Mouse (Mus musculus) natural killer cell, adult 2 months (primary cell): ENCODE measurements around the gene Pex11b.
A peak's percentile ranks its signal among the peaks of the same experiment; 100 is the strongest.
"Not testable (repeated sequence)": the region's sequence is repeated elsewhere in the genome, so short reads cannot be mapped to it uniquely, and the experiment has no call there.

ENCODE experiments used
- DNase-seq, 2 experiments: peaks; one replicate each; pipeline ENCODE4 v3.0.0; 2022; ENCODE audit warnings: low spot score in 2 of 2

Pex11b gene

DNA sequence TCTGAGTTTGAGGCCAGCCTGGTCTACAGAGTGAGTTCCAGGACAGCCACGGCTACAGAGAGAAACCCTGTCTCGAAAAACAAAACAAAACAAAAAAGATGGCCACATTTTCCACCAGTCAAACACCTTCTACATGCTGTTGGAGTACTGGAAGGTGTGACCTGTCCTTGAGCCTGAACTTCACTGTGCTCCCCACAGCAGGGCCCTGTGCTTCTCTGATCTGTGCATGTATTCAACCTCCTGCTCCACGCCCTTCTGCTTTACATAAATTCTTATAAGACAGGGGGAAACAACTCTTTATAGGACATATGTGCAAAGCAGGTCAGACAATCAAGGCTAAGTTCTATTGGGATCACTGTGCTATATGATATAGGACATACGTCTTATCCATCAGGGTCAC lies 12.0 kb upstream of the Pex11b start:
- no peak for DNase-seq

DNA sequence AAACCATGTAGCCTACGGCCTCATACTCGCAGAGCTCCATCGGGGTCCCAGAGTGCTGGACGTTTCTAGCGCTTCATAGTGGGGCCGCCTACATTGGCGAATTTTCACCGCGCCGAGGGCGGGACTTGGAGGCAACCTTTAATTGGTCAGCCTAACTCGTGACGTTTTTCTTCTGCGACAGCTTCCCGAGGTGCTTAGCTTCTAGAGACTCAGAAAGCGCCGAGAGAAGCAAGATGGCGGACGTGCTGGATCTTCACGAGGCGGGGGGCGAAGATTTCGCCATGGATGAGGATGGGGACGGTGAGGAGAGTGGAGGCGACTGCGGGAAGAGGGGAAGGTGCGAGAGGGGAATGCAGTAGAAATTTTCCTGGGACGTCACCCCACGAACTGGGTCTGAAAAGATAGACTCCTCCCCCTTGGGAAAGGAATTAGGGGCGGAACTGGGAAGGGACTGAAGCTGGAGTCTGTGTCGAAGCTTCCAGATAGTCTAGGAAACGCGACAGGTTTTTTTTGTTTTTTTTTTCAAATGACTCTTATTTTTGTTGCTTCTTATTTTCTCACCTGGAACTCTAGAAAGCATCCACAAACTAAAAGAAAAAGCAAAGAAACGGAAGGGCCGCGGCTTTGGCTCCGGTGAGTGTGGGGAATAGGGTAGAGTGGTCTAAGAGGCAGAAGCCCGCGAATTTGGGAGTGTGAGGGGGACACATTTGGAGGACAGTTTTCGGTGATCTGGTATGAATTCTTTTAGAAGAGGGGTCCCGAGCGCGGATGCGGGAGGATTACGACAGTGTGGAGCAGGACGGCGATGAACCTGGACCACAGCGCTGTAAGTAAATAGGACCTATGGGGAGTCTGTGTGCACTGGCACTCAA lies 5.2 kb upstream of the Pex11b start, which contains the start of gene Rbm8a:
Gene Rbm8a, plus strand, starts transcription at position 205 of the 872 bp plus-strand sequence.
- DNase-seq, result peak; percentile 90 to 93

DNA sequence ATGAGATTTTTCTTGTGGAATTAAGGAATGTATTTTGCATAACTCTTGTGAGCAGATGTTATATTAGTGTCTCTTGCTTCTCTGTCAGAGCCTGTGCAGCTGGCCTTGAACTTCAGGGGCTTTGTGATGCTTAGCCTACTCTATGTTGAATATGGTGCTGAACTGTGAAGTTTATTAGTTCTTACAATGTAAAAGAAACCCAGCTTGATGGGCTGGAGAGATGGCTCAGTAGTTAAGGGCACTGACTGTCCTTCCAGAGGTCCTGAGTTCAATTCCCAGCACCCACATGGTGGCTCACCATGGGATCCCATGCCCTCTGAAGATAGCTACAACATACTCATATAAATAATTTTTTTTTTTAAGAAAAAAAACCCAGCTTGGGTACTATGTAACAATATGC lies 3.1 kb upstream of the Pex11b start:
- DNase-seq, result no peak

DNA sequence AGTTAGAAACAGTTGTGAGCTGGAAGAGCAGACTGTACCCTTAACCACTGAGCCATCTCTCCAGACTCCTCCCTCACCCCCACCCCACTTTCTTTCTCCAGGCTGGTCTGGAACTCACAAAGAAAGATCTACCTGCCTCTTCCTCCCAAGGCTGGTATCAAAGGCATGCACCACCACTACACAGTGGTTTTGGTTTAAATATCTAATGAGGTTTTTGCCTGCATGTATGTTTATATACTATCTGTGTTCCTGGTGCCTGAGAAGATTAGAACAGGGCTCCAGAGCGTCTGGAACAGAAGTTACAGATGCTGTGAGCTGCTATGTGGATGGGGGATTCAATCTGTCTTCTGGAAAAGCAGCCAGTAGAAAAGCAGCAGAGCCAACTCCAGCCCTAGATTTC lies 1.2 kb upstream of the Pex11b start:
- no peak for DNase-seq

DNA sequence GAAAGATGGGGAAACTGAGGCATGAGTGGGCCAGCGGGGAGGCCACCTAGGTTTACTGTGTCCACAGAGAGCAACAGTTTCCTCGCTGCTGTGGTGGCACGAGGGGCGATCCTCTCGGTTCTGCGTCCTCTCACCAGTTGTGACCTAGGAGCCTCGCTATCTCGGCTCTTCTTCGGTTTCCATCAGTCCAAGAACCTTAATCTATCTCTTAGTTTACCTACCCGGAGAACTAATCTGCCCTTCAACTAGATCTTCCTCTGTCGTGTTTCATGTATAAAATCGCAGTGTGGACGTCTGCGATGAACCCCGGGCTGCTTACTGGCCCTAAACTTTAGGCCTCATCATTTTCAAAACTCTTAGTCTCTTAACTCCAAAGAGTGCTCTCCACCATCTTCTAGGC lies 730 bp downstream of the Pex11b start:
- no peak for DNase-seq

DNA sequence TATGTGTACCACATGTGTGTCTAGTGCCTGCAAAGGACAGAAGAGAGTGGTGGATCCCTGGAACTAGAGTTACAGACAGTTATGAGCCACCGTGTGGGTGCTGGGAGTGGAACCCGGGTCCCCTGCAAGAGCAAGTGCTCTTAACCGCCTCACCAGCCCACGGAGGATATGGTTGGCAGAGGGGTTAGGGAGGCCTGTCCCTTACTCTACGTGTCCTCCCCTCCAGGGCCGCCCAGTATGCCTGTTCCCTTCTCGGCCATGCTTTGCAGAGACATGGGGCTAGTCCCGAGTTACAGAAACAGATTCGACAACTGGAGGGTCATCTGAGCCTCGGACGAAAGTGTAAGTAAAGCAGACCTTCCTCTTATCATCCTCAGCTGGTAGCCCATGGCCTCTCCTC lies 1.3 kb downstream of the Pex11b start:
- DNase-seq, result no peak

DNA sequence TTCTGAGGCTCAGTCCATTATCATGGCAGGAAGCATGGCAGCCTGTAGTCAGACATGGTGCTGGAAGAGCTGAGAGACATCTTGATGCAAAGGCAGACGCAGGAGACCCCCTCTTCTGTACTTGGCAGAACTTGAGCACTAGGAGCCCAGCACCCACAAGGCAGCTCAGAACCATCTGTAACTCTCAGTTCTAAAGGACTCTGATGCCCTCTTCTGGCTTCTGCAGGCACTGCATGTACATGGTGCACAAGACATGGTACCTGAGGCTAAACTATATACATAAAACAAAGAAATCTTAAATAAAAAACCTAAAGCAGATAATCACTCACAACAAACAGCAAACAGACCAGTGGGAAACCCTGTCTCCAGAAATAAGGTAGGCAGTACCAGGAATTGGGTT lies 4.0 kb downstream of the Pex11b start:
- DNase-seq, result peak; percentile 56 to 72

DNA sequence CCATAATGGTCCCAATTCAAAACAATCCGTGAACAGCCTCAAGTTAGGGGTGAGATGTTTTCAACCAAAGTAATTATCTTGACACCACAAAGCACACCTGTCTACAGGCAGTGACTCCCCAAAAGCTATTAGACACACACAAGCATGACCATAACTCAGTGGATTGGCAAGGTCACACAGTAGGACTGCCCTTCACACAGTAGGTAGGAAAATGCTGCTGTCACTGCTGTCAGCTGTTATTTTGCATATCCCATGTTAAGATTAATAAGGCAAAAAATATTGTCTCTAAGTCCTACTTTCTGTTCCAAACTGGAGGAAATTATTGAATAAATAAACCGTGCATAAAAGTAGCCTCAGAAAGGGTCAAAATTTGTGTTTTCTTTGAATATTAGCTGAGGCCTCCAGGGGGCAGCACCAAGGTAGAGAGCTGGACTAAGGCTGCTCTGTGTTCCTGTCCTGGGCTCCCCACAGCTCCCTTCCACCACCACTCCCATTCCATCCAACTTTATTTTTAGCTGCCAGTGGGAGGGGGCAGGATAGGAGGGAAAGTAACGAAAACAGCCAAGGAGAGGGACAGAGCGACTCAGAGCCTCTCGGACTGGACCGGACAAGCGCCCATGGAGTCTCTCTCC lies 10.0 kb downstream of the Pex11b start, which contains the start of gene Itga10:
Gene Itga10, plus strand, starts transcription at position 567 of the 632 bp plus-strand sequence.
- peak in 1 of 2 experiments; percentile 24 for DNase-seq

DNA sequence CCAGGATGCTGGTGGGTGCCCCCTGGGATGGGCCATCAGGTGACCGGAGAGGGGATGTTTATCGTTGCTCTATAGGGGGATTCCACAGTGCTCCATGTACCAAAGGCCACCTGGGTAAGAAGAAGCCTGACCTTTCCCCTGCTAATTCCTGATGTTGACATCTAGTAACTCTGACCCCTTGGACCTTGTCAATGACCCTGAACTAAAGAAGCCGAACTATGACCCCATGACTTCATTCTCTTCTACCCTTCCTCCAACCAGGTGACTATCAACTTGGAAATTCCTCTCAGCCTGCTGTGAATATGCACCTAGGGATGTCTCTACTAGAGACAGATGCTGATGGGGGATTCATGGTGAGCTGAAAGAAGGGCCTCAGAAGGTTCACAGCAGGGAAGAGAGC lies 12.2 kb downstream of the Pex11b start:
- no peak for DNase-seq

DNA sequence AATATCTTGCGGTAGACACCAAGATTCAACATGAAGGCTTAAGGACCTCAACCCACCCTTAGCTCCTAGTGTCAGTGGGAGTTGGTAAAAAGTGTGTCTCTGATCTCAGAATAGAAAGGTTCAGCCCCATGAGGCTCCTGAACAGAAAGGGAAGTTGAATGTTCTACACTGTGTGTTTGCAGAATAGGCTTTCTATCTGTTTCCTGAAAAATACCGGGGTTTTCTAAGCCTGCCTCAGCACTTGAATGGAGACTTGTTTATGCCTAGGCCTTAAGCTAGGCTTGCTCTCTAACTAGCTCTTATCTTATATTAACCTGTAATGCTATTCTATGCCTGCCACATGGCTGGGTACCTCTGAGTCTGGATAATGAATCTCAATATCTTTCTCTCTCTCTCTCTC lies 25.7 kb downstream of the Pex11b start:
- no peak for DNase-seq

DNA sequence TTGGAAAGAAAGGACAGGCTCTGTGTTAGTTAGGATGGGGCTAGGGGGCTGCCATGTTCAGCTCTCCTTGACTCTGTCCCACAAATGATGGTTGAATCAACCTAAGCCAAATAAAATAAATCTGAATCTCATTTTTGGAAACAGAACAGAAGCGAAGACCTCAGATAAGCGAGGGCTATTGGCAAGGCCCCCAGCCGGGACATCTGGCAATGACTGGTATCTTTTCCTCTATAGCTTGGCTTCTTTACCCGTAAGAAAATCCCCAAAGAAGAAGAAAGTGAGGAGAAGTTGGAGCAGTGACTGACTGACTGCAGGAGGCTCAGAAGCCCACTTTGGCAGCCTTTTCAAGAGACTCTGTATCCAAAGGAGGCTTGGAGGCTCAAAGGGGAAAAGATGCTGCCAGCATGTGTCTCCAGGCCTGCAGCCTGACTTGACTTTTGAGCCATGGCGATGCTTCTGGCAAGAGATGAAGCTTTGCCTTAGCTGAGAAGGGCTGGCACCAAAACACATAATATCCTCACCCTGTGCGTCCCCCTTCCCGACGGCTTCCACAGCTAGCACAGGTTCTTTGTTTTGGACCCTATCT lies 27.6 kb downstream of the Pex11b start:
- DNase-seq, result no peak

DNA sequence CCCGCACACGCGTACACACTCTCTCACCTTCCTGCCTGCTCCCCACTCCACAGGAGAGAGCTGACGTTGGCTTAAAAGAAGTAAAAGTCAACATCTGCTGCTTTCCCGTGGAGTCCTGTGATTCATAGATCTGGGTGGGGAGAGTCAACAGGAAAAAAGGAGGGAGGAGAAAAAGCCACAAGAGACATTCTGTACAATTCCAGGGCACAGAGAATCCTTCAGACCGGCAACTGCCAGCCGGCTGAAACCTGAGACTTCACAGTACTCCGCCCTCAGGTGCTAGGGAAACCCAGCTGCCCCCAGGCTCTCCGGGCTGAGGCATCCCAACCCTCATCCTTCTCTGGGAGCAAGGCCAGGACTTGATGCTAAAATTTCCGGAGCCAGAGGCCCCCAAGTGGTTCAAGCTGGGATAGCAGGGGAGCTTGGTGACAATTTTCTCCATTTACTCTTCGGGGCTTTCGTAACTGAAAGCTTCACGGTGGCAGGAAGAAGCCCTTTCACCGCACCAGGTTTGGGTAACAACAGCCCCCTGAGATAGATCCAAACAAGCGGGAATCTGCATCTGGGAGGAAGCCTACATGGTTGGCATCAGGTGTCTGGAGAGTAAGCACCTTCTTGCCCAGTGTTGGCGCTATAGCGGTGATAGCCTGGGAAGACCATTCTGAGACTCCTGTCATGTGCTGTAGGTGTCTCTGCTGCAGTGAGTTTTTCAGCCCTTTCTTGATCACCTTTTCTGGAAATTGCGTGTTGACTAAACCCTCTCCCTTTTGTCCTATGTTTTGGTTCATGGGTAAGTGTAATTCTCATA lies 28.5 kb downstream of the Pex11b start:
- DNase-seq, result peak; percentile 39 to 58

DNA sequence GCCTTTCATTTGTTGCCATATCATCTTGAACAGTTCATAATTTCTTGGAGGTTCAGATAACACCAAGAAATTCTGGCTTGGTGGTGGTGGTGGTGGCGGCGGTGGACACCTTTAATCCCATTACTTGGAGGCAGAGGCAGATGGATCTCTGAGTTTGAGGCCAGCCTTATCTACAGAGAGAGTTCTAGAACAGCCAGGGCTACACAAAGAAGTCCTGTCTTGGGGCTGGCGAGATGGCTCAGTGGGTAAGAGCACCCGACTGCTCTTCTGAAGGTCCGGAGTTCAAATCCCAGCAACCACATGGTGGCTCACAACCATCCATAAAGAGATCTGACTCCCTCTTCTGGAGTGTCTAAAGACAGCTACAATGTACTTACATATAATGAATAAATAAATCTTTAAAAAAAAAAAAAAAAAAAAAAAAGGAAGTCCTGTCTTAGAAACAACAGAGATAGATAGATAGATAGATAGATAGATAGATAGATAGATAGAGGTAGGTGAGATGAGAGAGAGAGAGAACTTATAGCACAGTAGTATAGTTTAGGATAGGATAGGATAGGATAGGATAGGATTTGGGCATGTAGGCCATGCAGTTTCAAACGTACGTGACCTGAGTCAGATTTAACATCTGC lies 30.7 kb downstream of the Pex11b start:
- not testable (repeated sequence) for DNase-seq

DNA sequence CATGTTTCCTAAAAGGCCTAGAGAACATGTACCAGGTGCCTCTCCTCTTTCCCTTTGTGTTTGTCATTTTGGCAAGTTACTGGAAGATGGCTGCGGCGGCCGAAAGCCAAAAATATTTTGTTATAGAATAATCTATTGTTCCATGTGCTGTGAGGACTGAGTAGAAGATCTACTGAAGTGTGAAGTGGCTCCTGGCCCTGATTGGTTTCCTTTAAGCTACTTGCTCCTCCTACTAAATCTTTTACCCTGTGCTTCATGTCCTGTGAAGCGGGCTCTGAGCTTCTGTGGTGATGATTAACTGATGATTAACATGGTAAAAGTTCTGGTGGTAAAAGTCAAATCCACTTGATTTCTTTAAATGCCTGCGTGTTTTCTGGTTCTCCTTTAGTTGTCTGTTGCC lies 31.7 kb downstream of the Pex11b start:
- DNase-seq, result no peak

DNA sequence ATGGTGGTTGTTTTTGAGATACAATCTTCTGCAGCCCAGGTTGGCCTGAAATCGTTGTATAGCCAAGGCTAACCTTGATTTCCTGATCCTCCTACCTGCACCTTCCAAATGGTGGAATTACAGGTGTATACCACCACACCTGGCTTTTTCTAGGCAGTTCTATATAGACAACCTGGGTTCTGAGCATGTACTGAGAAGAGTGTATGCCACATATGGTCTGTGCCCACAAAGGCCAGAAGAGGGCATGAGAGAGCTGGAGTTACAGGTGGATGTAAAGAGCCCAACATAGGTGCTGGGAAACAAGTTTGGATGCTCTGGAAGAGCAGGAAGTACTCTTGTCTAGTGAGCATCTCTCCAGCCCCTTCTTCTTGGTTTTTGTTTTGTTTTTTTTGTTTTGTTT lies 32.1 kb downstream of the Pex11b start:
- no peak for DNase-seq

DNA sequence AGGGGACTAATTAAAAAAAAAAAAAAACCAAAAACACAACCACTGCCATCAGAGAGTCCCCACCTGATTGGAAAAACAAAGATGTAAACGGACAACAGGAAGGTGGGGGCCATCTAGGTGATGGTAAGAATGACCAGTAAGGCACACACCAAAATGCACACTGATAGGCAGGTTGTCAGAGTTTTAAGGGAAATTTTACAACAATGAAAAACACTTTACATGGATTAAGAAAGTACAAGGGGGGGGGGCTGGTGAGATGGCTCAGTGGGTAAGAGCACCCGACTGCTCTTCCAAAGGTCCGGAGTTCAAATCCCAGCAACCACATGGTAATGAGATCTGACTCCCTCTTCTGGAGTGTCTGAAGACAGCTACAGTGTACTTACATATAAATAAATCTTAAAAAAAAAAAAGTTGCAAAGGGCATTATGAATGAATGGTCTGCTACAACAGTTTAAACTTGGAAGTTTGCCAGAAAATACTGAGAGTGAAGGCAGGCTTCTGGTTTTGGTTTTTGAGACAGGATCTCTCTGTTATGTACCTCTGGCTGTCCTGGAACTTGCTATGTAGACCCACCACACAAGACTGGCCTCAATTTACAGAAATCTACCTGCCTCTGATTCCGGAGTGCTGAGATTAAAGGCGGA lies 33.4 kb downstream of the Pex11b start:
- no peak for DNase-seq

DNA sequence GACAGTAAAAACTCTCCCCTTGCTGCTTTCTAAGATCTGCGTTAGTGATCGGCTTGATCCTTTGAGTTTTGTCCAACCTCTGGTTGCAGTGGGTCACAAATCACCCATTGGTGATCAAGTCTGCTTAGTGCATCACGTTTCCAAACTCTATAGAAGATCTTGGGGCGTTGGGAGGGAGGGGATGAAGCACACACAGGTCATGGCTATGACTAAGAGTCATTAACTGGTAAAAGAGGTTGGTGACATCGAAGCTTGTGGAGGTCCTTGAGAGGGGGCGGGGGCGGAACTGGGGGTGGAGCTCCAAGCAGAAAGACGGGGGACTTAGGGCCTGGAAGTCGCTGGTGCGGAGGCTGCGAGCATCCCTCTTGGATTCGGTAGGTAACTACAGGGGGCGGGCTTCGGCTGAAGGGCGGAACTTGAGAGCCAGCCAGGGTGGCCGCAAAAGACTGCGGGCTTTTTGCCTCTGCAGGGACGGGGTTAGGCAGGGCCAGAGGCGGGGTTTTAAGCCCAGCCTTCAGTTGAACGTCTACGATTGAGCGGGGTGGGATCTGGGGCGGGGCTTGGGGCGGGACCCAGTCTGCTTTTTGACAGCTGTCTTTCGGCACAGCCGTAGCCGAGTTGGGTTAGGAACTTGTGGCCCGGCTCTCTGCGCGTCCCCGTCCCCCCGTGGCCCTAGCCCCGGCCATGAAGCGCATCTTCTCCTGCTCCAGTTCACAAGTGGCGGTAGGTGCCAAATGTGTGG lies 34.7 kb downstream of the Pex11b start, which contains the start of gene Ankrd35:
Gene Ankrd35, plus strand, starts transcription at position 405 of the 742 bp plus-strand sequence.
- peak; percentile 75 to 86 for DNase-seq

DNA sequence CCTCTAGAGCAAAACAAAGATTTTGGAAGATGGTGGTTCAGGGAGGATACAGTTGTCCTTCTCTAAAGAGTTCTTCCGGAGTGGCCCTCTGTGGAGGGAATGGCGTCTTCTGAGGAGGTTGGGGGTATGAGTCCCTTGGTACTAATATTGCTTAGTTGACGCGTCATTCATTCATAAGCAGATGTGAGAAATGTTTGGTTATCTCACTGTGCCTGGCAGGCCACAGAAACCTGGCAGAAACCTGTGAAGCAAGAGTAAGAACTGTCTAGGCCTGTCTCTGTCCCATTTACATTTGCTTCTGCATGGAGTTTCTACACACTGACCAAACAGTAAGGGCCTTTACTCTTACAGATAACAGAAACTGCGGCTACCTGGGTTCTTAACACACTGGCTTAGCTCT lies 36.3 kb downstream of the Pex11b start:
- DNase-seq, result no peak

DNA sequence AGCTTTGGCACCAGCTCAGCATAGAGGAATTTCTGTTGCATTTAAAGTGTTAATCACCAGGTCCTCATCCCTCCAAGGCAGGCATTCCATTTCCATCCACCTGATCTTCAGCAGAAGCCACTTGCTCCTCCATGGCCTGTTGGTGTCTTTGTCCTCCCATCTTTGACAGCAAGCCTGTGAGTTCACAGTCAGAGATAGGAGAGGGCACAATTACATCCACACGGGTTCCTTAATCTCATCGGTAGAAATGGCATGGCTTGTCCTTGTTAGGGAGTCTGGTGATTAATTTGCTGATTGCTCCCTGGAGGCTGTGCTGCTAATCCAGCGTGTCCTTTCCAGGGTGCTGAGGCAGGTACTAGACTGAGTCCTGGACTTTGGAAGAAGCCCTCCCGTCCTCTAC lies 38.3 kb downstream of the Pex11b start:
- no peak for DNase-seq

DNA sequence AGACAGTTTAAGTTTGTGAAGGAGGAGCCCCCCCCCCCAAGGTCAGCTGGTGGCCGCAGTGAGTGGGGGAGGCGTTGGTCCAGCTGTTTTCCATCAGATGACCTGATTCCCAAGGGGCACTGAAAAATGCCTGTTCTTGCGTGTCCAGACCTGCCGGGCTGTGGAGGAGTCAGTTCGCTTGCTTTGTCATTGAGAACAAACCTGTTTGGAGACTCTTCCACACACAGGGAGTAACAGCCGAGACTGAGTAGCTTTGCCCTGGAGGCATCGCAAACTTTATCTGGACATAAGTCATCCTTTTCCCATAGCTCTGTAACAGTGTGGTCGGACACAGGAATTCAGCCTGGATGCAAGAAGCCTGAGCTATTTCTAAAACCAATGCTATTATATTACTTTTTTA lies 39.3 kb downstream of the Pex11b start:
- no peak for DNase-seq
